Comparison of ENCODE assay signal across 23 mouse cellular contexts in genomic region chr7:64754161-64754560, GRCm38 (mm10).
A peak's percentile ranks its signal among the peaks of the same experiment; 100 is the strongest.
DNase-seq lines count a peak whose midpoint lies in the region; ATAC-seq and TF ChIP-seq lines count a peak whose summit lies in the region.
"Had no signal": no experiment of that assay in that cellular context is flagged by ENCODE, and none has a peak within 500 bp of the region (broad histone marks: within the 10 kb centered on the region; RNA-seq: fewer than 3 reads in every experiment).

No protein-coding gene starts in this region.

- no peaks in the 10 kb centered on the region for H3K79me2 ChIP-seq in liver, adult 2 months (ENCODE audit: control insufficient read depth, insufficient read depth, low read length)

- no peak for ATAC-seq in liver, embryonic 11.5 days (replicated peaks; ENCODE audit: low FRiP score)
- peak; percentile 50; the same call in 1 of the 2 replicates for ATAC-seq in kidney, embryonic 14.5 days (ENCODE audit: low FRiP score, low TSS enrichment)
- no peak for ATAC-seq in megakaryocyte progenitor cell, adult 5-6 weeks (replicated peaks; ENCODE audit: poor library complexity)
- ATAC-seq: activated CD4-positive, CD25-positive, alpha-beta regulatory T cell, adult 4 months; forebrain, embryonic 13.5 days; intestine, postnatal 0 days; lung, postnatal 0 days; Patski had no signal

- TF ChIP-seq POLR2A in liver, adult 2 months (IDR thresholded peaks at IDR 0.05; ENCODE audit: extremely low read depth, insufficient read depth, low read length) = no peak

- no peaks in the 10 kb centered on the region for H3K27me3 ChIP-seq in liver, adult 2 months (ENCODE audit: control insufficient read depth, insufficient read depth, low read length)
- H3K27me3 ChIP-seq in liver, embryonic 11.5 days (replicated peaks; ENCODE audit: control insufficient read depth, insufficient read depth, low read length) = no peaks in the 10 kb centered on the region
- no peaks in the 10 kb centered on the region for H3K27me3 ChIP-seq in kidney, embryonic 14.5 days (ENCODE audit: control insufficient read depth, insufficient read depth, low read length)
- H3K27me3 ChIP-seq: forebrain, embryonic 13.5 days; hindbrain, embryonic 13.5 days; Patski had no signal

- H3K9ac ChIP-seq in liver, adult 2 months (ENCODE audit: low read depth, low read length) = peak overlapping the region; percentile 51
- no peak overlapping the region for H3K9ac ChIP-seq in liver, embryonic 11.5 days (ENCODE audit: low read depth, low read length)
- H3K9ac ChIP-seq in kidney, embryonic 14.5 days (ENCODE audit: low read depth, low read length) = no peak overlapping the region
- H3K9ac ChIP-seq: forebrain, embryonic 13.5 days had no signal

- H3K4me3 ChIP-seq in liver, adult 2 months (ENCODE audit: insufficient read depth, low read depth, low read length) = no peak overlapping the region
- no peak overlapping the region for H3K4me3 ChIP-seq in liver, embryonic 11.5 days (ENCODE audit: low read depth, low read length)
- H3K4me3 ChIP-seq in kidney, embryonic 14.5 days (ENCODE audit: low read length) = no peak overlapping the region
- H3K4me3 ChIP-seq: embryonic facial prominence, embryonic 10.5 days; forebrain, embryonic 13.5 days; hindbrain, embryonic 13.5 days had no signal

- no peaks in the 10 kb centered on the region for H3K36me3 ChIP-seq in liver, adult 2 months (ENCODE audit: control insufficient read depth, insufficient read depth, low read length)
- no peaks in the 10 kb centered on the region for H3K36me3 ChIP-seq in liver, embryonic 11.5 days (ENCODE audit: control insufficient read depth, insufficient read depth, low read length)
- no peaks in the 10 kb centered on the region for H3K36me3 ChIP-seq in kidney, embryonic 14.5 days (ENCODE audit: control insufficient read depth, insufficient read depth, low read length)
- H3K36me3 ChIP-seq: embryonic facial prominence, embryonic 10.5 days had no signal

- H3K27ac ChIP-seq in liver, adult 2 months (replicated peaks; ENCODE audit: insufficient read depth, low read depth, low read length) = peak overlapping the region; percentile 99
- H3K27ac ChIP-seq in liver, embryonic 11.5 days (ENCODE audit: low read depth, low read length) = no peak overlapping the region
- H3K27ac ChIP-seq in kidney, embryonic 14.5 days (ENCODE audit: low read depth, low read length) = no peak overlapping the region
- H3K27ac ChIP-seq: embryonic facial prominence, embryonic 10.5 days; forebrain, embryonic 13.5 days; hindbrain, embryonic 13.5 days had no signal

- DNase-seq in liver, adult 2 months (ENCODE audit: extremely low read depth, low read depth, low spot score) = peak; percentile 94
- no peak for DNase-seq in liver, embryonic 11.5 days (ENCODE audit: low spot score)
- peak; percentile 48 for DNase-seq in adrenal gland, postnatal 10 days
- peak; percentile 54 for DNase-seq in mesoderm, embryonic 11.5 days (ENCODE audit: low read depth, low spot score)
- no peak for DNase-seq in natural killer cell, adult 2 months (ENCODE audit: low spot score in 2 of 2)
- DNase-seq: B cell, adult 2 months; cerebellum, adult 11-12 months; cerebellum, postnatal 25 days; gastrocnemius, postnatal 25 days; heart, postnatal 14 days; liver; right cerebral cortex, postnatal 4 days; thymus, postnatal 25 days had no signal

- WGBS in liver, adult 2 months = 16% methylated on average over 7 of the region's 7 CpGs
- 64% methylated on average over 7 of the region's 7 CpGs for WGBS in liver, embryonic 11.5 days
- WGBS in kidney, embryonic 14.5 days = 25% methylated on average over 7 of the region's 7 CpGs

- TF ChIP-seq CTCF in liver, adult 2 months (IDR thresholded peaks at IDR 0.05; ENCODE audit: low read depth, low read length) = no peak

- H3K4me1 ChIP-seq in liver, adult 2 months (ENCODE audit: control insufficient read depth, insufficient read depth, low read length) = peaks cover 21% of the 10 kb centered on the region
- H3K4me1 ChIP-seq in liver, embryonic 11.5 days (replicated peaks; ENCODE audit: control insufficient read depth, insufficient read depth, low read length) = no peaks in the 10 kb centered on the region
- no peaks in the 10 kb centered on the region for H3K4me1 ChIP-seq in kidney, embryonic 14.5 days (ENCODE audit: control insufficient read depth, insufficient read depth, low read length)
- H3K4me1 ChIP-seq: forebrain, embryonic 13.5 days had no signal

- no peak overlapping the region for H3K4me2 ChIP-seq in liver, embryonic 11.5 days
- no peak overlapping the region for H3K4me2 ChIP-seq in kidney, embryonic 14.5 days (replicated peaks; ENCODE audit: low read depth, low read length)
- H3K4me2 ChIP-seq: forebrain, embryonic 13.5 days; heart, embryonic 11.5 days; hindbrain, embryonic 13.5 days had no signal

- no peaks in the 10 kb centered on the region for H3K9me3 ChIP-seq in liver, embryonic 11.5 days (ENCODE audit: control insufficient read depth, low read length)
- no peaks in the 10 kb centered on the region for H3K9me3 ChIP-seq in kidney, embryonic 14.5 days (ENCODE audit: control insufficient read depth, low read length)
- H3K9me3 ChIP-seq: embryonic facial prominence, embryonic 10.5 days; forebrain, embryonic 13.5 days; hindbrain, embryonic 13.5 days had no signal

Comparison
In these comparisons a context has a peak if more than half of its experiments do, and no peak if none do; other contexts are left out.
1. DNase-seq: peak in liver, adult 2 months (single experiment), adrenal gland, postnatal 10 days (single experiment) and mesoderm, embryonic 11.5 days (single experiment); none in liver, embryonic 11.5 days (single experiment) and natural killer cell, adult 2 months (0 of 2).